Mouse (Mus musculus) bone marrow macrophage, adult 2 months (primary cell): Measurements from ENCODE around the gene Rsg1. TPM values are rescaled to one million over a fixed set of nuclear protein-coding genes. Genes with fewer than 3 reads are reported as not detected.

Experiments
- H3K27ac ChIP-seq: 2 replicates; pipeline ENCODE4 v1.5.1; 2012; ENCODE audit warnings: low read depth, low read length; ENCODE audit not compliant: insufficient read depth
- H3K4me1 ChIP-seq: 2 replicates; pipeline ENCODE4 v1.6.1; 2012; ENCODE audit warnings: low read length; ENCODE audit not compliant: control insufficient read depth, insufficient read depth
- H3K4me3 ChIP-seq: 2 replicates; pipeline ENCODE4 v1.5.1; 2012; ENCODE audit warnings: mild to moderate bottlenecking, low read length, moderate library complexity; ENCODE audit not compliant: insufficient read depth
- CTCF ChIP-seq: IDR thresholded peaks from 2 replicates; pipeline ENCODE4 v1.5.1; 2012; ENCODE audit warnings: low read depth, mild to moderate bottlenecking, low read length, moderate library complexity
- POLR2A ChIP-seq: IDR thresholded peaks from 2 replicates; pipeline ENCODE4 v1.6.1; 2012; ENCODE audit warnings: mild to moderate bottlenecking, low read depth, low read length, borderline replicate concordance
- polyA plus RNA-seq: library from polyadenylated mRNA; stranded (reverse); fragments of >200 nt; gene quantifications from 2 replicates; pipeline ENCODE4 v1.2.4, GENCODE M21; 2012; ENCODE audit not compliant: missing spikeins, insufficient read depth, insufficient read length

Gene Rsg1
- 0.92 and 1.9 TPM in 2 replicates for polyA plus RNA-seq

DNA sequence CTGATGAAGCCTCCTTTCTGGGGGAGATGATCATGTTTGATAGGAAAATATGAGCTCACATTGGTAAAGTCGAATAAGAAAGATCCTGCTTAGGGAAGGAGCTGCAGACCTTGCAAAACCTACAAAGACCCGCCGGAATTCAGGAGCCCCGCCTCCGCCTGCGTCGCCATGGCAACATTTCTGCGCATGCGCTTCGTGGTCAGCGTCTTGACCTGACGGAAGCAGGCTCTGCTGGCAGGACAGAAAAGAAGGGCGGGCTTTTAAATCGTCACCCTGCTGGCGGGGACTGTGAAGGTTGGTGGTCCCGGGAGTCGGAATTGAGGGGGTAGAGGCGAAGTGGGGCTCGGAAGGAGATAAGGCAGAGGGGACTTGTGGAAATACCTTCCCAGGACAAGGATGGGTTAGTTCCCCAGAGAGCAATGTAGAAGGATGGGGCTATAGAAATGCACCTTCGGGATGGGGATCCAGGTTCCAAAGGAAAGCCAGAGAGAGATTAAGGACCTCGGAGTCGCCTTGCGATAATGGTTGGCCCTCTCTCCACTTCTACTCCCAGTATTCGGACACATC lies at the start of gene Rsg1:
Gene Rsg1 (plus strand): TSS at position 187 of the 567 bp plus-strand sequence.
- TF ChIP-seq CTCF = no peak
- TF ChIP-seq POLR2A = no peak
- no peak within 1 kb of the TSS for H3K27ac ChIP-seq
- peak within 1 kb of the TSS; percentile 70 for H3K4me3 ChIP-seq
- peaks cover 13% of the 10 kb centered on the region for H3K4me1 ChIP-seq

DNA sequence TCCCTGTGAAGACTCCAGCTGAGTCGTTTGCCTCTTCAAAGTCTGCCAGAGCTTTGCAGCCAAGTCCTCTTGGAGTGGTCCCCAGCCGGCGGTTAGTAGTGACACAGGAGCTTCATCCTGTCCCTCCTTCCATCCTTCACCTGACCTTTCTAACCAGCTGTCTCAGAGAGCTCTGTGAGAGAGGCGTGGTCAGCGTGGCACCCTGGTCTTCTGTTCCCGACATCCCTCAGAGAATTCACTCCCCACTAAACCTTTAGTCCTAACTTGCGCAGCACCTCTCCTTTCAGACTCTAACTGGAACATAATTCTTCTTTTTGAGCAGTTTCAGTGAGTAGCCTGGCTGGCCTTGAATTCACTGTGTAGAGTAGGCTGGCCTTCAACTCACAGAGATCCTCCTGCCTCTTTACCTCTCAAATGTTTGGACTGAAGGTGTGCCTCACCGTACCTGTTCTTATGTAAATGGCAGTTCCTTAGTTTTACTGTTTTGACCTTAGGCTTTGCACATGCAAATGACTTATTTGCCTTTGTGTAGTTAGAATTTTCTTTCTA lies 47.9 kb upstream of the Rsg1 start:
- Histone ChIP-seq H3K4me1 (peaks cover 36% of the 10 kb centered on the region), H3K4me3 (no peak overlapping the region), H3K27ac (no peak overlapping the region)
- TF ChIP-seq CTCF (no peak), POLR2A (no peak)

DNA sequence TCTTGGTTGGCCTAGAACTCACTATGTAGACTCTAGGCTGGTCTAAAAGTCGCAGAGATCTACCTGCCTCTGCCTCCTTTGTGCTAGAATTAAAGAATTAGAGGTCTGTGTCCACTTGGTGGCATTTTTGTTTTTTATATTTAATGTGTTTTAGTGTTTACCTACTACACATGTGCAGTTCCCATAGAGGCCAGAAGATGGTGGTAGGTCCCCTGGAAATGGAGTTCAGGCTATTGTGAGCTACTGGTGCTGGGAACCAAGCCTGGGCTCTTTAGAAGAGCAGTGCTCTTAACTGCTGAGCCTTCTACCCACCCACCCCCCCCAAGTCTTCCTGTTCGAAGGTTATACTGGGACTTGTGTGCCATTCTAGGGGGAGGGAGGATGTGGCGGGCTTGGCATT lies 46.6 kb upstream of the Rsg1 start:
- no peak for TF ChIP-seq CTCF
- TF ChIP-seq POLR2A = no peak
- no peak overlapping the region for H3K4me3 ChIP-seq
- H3K4me1 ChIP-seq = peaks cover 28% of the 10 kb centered on the region
- H3K27ac ChIP-seq = no peak overlapping the region

DNA sequence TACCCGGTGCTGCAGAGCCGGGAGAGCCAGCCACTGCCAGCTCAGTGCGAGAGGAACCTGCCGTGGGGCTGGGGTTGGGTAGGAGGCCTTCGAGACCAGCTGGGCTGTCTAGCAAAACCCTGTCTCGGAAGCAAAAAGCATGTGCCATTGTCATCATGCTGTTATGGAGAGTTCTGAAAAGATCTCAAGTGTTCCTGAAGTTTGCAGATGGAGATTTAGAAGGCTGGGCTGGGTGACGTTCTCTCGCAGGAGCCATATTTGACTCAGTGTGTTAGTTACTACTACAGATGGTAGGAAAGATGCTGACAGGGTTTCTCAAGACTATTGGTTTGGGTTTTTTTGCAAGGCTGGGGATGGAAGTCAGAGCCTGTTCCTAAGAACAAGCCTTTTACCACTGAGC lies 41.6 kb upstream of the Rsg1 start:
- Histone ChIP-seq H3K4me1 (peaks cover 13% of the 10 kb centered on the region), H3K4me3 (no peak overlapping the region), H3K27ac (no peak overlapping the region)
- TF ChIP-seq CTCF = no peak
- TF ChIP-seq POLR2A = no peak

DNA sequence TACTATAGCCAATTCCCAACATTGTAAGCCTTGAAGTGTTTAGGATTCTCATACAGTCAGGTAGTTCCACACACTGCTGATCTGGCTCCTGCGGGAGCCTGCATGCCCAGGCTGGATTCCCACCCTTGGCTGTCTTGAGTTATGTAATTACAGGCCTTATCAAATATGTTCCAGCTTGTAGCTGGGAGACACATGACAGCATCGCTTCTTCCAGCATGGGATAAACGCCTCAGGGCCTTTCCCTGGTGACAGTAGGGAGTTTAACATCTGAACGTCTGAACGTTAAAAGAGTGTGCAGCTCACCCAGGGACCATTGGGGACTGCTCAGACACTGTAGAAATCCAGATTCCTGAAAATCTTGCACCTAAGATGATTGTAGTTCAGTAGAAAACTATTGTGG lies 38.0 kb upstream of the Rsg1 start:
- no peak for TF ChIP-seq CTCF
- TF ChIP-seq POLR2A = no peak
- no peak overlapping the region for H3K27ac ChIP-seq
- H3K4me3 ChIP-seq = no peak overlapping the region

DNA sequence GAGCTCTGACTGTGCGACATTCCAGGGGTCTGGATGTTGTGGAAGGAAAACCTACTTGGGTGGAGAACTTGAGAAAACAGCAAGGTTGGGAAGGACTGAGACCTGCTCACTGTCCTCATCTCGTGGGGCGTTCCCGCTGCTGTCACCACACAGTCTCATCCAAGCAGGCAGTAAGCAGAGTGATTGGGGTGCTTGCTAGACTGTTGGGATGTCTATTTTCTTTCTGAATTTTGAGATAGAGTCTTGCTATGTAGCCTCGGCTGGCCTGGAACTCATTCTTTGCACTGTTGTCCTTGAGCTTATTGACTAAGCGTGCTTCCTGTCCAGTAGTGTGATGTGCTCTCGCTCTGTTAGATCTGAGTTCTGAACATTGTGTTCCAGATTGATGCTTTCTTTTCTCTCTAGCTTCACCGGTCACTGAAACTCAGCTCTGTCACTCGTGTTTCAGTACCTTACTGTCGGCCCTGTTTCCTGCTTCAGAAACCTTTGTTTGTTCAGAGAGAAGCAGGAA lies 37.4 kb upstream of the Rsg1 start:
- H3K27ac ChIP-seq = no peak overlapping the region
- H3K4me1 ChIP-seq = peaks cover 9% of the 10 kb centered on the region
- TF ChIP-seq POLR2A (no peak), CTCF (no peak)

More for the DNA sequence above, 38.0 kb upstream of the Rsg1 start:
- peaks cover 9% of the 10 kb centered on the region for H3K4me1 ChIP-seq

DNA sequence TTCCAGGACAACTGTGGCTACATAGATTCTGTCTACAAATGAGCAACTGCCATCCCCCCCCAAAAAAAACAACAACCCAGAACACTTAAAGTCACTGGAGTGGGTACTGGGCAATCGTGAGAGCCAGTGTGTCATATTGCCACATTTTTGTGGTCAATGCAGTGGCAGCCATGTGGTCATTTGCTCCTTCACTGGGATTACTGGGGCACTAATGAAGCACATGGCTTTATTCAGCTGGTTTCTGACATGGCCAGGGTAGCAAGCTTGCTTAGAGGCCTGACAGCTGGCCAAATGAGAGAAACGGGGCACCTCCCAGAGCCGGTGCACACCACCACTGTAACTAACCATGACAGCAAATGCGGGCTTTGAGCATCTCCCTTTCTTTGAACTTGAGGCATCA lies 35.3 kb upstream of the Rsg1 start:
- Histone ChIP-seq H3K4me3 (no peak overlapping the region), H3K4me1 (peaks cover 24% of the 10 kb centered on the region), H3K27ac (no peak overlapping the region)
- no peak for TF ChIP-seq CTCF
- TF ChIP-seq POLR2A = no peak

More for the DNA sequence above, 37.4 kb upstream of the Rsg1 start:
- no peak overlapping the region for H3K4me3 ChIP-seq

DNA sequence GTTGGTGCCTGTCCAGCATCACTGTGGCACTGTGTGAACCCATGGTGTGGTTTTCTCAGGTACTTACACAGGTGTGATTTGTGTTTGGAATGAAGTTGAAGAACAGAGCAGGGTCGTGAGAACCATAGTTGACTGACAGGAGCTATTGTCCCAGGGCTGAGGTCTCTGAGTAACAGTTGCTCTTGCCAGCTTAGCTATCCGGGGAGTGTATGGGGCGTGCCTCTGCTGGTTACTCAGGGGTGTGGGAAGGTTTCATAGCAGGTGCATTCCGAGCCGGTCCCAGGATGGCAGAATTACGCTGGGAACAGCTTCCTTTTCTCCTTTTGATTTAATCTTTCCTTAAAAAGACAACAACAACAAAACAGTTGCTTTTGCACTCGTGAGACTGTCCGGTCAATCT lies 32.9 kb upstream of the Rsg1 start:
- Histone ChIP-seq H3K4me3 (no peak overlapping the region), H3K4me1 (peaks cover 29% of the 10 kb centered on the region), H3K27ac (no peak overlapping the region)
- TF ChIP-seq POLR2A (no peak), CTCF (no peak)

DNA sequence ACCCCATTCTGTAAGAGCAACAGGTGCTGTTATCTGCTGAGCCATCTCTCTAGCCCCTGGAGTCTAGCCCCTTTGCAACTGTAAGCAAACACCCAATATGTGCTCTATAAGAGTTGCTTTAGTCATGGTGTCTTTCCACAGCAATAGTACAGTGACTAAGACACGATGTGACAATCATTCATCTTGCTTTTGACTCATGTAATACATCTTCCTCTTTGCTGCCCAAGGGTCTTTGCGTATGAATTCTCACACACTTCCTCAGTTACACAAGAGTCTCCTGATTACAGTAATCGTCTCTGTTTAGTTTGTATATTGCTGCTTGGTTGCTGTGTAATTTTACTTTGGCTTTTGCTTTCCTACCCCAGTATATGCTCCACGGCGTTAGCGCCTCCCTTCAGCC lies 31.8 kb upstream of the Rsg1 start:
- Histone ChIP-seq H3K27ac (peak overlapping the region; percentile 52), H3K4me3 (no peak overlapping the region), H3K4me1 (peaks cover 40% of the 10 kb centered on the region)
- TF ChIP-seq POLR2A = no peak
- TF ChIP-seq CTCF = no peak

DNA sequence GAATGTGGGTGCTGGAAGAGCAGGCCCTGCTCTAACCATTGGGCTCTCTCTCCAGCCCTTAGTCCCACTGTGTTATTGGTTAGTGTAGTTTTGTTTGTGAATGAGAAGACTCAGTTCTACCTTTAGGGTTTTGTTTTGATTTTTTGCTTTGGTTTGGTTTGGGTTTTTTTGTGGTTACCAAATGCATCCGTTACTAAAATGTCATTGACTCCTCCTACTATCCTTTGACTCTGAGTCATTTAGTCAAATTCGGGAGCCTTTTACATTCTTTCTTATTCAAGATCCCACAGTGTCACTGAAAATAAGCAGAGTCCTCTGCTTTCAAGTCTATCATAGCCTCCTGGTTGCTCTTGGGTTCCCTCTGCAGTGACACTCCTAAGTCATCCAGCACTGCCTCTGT lies 29.8 kb upstream of the Rsg1 start:
- H3K27ac ChIP-seq = peak overlapping the region; percentile 5; the same call in 1 of the 2 replicates
- peaks cover 43% of the 10 kb centered on the region for H3K4me1 ChIP-seq
- no peak overlapping the region for H3K4me3 ChIP-seq
- no peak for TF ChIP-seq POLR2A
- no peak for TF ChIP-seq CTCF
